Mouse (Mus musculus): ENCODE measurements around the gene Gm20683.

Gene Gm20683

DNA sequence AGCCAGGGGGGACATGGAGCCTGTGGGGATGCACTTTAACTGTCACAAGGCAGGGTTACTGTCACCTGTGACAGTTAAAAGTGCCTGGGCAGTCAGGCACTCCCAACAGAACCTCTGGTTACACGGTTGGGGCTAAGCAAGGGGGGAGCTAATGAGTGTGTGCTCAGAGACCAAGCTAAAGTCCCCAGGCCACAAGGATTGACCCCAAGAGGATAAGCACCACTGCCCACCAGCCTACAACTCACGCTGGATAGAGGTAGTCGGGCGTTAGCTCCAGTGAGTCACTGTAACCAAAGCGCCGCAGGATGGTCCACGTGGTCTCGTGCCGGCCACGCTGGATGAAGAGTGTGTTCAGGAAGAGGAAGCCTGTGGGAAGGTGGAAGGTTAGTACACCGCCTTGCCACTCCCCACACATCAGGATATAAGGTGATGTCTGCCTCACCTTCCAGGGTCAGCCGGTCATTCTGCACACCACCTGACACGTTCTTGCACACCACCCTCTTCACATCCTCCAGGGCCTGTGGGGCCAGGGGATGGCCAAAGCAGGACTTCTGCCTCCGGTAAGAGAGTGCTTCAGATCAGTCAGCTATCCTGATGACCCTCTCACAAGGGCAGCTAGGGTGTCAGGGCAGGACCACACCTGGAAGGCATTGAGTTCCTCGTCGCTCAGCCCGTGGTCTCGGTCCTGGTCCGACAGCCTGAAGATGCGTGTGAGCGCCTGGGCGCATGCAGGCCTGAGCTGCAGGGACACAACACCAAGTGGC, at the start of gene Gm20683:
TSS of gene Gm20683 (minus strand) at position 647 of the 764 bp plus-strand sequence.
- DNase-seq = no peak

GRCm38 (mm10) chr17:25888837-25889236, 47.3 kb upstream of the Gm20683 start:
- DNase-seq = no peak

- DNase-seq = no peak
These were observed 45.9 kb upstream of the Gm20683 start for GRCm38 (mm10) chr17:25887467-25887866.

DNA sequence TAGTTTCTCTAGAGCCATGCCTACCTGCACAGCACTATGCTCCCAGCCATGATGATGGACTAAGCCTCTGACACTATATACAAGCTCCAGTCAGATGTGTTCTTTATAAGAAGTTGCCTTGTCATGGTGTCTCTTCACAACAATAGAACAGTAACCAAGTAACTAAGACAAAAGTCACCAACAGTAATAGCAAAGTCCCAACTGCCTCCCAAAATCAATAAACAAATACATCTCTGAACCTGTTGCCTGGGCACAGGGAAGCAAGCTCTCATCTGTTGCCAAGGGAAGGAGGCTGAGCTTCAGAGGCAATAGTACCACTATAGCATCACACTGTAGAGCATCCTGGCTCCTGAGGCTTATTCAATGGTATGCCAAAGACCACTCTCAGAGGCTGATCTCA, 45.2 kb upstream of the Gm20683 start:
- no peak for DNase-seq

DNA sequence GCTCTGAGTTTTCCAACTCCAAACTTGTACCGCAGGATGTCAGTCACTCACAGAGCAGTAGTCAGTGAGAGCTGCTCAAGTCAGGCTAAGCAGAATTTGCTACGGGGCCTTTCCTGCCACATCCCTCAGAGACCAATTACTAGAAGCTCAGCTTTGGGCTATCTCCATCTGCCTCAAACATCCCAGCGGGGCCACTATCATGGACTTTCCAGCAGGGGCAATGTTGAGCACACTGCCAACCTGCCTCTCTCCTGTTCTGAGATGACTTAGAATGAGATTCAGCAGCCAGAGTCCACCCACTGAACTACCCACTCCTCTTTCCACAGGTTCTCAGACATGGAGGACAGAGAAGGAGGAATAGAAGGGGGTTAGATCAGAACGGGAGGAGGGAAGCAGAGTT, 44.1 kb upstream of the Gm20683 start:
- DNase-seq = no peak

DNA sequence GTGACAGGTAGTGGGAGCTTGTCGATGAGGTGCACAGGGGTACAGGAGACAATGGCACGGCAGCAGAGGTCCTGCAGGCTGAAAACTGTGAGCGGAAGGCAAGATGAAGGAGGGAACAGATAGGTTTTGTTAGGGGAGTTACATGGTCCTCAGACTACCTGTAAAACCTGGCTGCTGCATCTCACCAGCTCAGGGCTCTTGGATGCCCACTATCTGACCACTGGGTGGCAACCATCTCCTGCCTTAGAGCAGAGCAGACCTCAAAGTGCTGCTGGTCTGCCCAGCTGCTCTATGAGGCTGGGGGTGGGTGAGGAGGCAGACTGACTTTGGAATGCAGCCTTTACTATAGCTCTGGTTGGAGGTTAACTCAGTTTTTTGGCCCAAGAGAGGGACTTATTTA, 42.3 kb upstream of the Gm20683 start:
- no peak for DNase-seq

GRCm38 (mm10) chr17:25883268-25883667, 41.7 kb upstream of the Gm20683 start:
- no peak for DNase-seq

GRCm38 (mm10) chr17:25882306-25882705, 40.7 kb upstream of the Gm20683 start:
- DNase-seq = no peak

GRCm38 (mm10) chr17:25881691-25882090, 40.1 kb upstream of the Gm20683 start:
- DNase-seq = no peak

GRCm38 (mm10) chr17:25880913-25881641, 39.5 kb upstream of the Gm20683 start:
- DNase-seq = no peak

DNA sequence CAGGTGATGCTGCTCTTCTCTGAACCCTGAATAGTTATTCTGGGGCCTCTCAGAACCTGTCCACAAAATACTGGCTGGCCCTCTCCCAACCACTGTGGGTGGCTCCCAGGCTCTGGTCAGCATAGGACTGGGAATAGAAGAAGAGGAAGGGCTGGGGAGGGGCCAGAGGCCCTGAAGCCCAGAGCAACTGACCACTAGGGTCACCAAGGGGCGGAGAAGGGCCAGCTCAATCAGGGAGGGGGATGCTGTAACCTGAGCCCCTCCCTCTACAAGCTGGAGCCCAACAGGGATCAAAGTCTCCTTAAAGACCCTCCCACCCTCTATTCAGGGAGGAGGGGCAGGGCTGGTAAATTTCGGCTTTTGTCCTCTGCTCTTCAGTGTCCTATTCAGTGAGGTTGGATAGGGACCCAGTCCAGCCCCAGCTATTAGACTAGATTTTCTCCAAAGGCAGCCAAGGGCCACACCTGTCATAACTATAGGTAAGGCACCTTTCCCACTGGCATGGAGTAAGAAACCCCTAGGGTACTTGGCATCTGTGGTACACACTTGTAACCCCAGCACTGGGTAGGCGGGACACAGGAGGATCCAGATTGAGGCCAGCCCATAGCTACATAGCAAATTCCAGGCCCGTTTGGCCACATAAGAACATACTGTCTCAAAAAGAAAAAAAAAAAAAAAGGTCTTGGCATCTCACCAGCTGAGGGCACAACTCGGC, 38.8 kb upstream of the Gm20683 start, which contains the start of gene Wfikkn1:
TSS of gene Wfikkn1 (minus strand) at position 663 of the 715 bp plus-strand sequence.
- no peak for DNase-seq

- no peak for DNase-seq
These were observed 38.2 kb upstream of the Gm20683 start for GRCm38 (mm10) chr17:25879750-25880149.

- peak; percentile 53 for DNase-seq
These were observed 37.7 kb upstream of the Gm20683 start for GRCm38 (mm10) chr17:25879261-25879660.

- DNase-seq = no peak
These were observed 37.1 kb upstream of the Gm20683 start for GRCm38 (mm10) chr17:25878611-25879180.

DNA sequence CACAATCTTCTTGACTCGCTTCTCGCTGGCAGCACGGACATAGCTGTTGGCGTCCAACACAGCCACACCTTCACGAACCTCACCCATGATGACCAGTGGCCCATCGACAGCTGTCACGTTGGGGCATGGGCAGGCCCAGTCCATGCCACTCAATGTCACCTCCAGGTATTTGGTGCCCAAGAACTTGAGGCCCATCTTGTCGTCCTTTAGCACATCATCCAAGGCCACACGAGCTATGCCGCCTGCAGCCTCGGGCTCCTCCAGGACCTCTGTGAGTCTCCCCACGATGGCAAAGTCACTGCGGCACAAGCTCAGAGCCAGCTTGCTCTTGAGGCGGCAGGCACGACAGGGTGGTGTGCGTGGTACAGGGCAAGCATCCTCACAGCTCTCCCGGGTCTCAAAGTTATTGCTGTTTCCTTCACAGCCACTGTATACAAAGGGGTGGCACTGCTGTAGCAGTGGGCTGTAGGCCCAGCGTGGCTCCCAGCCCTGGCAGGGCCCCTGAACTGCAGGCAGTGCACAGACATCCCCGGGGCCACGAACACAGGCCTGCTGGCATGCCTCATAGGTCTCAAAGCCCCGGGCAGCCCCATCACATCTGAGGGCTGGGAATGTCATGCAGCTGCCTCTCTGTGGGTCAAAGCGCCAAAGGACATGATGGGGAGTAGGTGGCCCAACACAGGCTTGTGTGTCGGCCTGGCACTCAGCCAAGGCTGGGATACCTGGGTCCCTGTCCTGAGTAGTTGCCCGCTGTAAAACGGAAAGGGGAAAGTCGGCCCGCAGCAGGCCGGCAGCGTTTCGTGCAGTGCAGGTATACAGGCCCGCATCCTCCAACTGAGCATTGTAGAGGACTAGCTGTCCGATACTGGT, 36.4 kb upstream of the Gm20683 start:
- DNase-seq = no peak

DNA sequence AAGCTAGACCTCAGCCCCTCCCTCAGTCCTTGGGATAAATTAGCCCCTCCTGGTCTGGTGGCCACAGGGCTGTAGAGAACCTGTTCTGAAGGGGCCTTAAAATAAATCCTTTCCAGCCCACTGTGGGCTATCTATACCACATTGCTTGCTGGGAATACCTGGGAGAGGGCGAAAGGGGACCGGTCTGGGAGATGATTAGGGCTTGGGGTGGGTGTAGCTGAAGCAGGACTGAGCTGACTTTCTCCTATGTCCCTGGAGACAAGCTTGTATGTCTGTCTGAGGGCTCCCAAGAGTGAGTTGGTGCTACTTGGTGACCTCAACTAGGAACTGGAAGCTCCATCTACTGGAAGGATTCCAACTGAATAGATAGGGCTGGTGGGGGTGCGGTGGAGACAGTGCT, 35.5 kb upstream of the Gm20683 start:
- no peak for DNase-seq

DNA sequence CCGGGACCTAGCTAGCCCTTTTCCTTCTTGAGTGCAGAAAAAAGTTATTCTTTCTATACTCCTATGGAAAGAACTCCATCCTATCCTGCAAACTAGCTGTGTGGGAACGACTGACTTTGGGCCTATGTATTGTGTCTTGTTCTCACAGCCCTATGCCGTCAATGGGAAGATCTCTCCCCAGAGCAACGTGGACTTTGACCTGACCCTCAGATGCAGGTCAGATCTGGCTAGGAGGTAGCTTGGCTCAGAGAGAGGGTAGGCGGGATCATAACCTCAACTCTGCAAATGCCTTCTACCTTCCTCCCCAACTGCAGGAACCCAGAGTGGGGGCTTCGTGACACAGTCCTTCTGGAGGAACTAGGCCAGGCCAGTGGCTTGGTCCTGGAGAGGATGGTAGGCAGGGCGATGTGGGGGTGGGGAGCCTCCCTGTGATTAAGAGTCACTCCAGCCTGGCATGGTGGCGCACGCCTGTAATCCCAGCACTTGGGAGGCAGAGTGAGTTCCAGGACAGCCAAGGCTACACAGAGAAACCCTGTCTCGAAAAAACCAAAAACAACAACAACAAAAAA, 34.9 kb upstream of the Gm20683 start:
- no peak for DNase-seq

- peak; percentile 94 for DNase-seq
These were observed 33.9 kb upstream of the Gm20683 start for GRCm38 (mm10) chr17:25875171-25876136.

DNA sequence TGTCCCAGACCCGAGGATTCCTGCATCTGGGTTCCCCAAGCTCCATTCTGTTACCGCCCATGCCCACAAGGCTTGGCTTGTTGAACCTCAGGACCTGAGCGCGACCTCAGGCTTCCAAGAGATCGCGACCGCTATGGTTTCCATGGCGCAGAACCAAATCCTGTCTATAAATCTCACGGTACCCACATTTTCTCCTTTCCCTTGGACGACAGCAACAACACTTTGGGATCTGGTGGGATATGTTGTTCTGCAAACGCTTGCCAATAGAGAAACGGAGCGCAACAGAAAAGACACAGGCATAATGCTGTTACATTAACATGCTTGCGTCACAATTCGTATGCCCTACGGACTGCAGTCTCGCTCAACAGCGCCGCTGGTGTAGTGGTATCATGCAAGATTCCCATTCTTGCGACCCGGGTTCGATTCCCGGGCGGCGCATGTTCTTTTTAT, 33.2 kb upstream of the Gm20683 start, which contains the start of gene Mettl26:
TSS of gene Mettl26 (plus strand) at position 354 of the 450 bp plus-strand sequence.
- DNase-seq = peak; percentile 95

GRCm38 (mm10) chr17:25874148-25874720, 32.7 kb upstream of the Gm20683 start:
- no peak for DNase-seq

Data from right cerebral cortex, adult 18-20 months (tissue).